Mouse (Mus musculus) lung, embryonic 14.5 days (tissue): ENCODE data around the gene Lrmda. TPM values are rescaled to one million over a fixed set of nuclear protein-coding genes. Genes with fewer than 3 reads are reported as not detected.

ENCODE experiments used
- ATAC-seq: fragments of 200-750 bp; cut with Nextera tagmentation; 2 replicates; pipeline ENCODE4 v1.8.0; 2017; ENCODE audit warnings: mild to moderate bottlenecking, moderate TSS enrichment, moderate library complexity; ENCODE audit not compliant: insufficient read depth
- DNase-seq: peaks from one replicate; pipeline ENCODE4 v3.0.0-alpha.2; 2015
- H3K27ac ChIP-seq: fragments of 300-500 bp; sonication (generic); 2 replicates; pipeline ENCODE4 v1.5.1; 2014; ENCODE audit warnings: low read depth, mild to moderate bottlenecking, moderate library complexity
- H3K27me3 ChIP-seq: fragments of 300-500 bp; sonication (generic); 2 replicates; pipeline ENCODE4 v1.6.1; 2014; ENCODE audit warnings: low read length, control low read depth; ENCODE audit not compliant: insufficient read depth
- H3K36me3 ChIP-seq: fragments of 300-500 bp; sonication (generic); 2 replicates; pipeline ENCODE4 v1.6.1; 2014; ENCODE audit warnings: control low read depth; ENCODE audit not compliant: insufficient read depth
- H3K4me1 ChIP-seq: fragments of 300-500 bp; sonication (generic); 2 replicates; pipeline ENCODE4 v1.6.1; 2014; ENCODE audit warnings: antibody characterized with exemption, control low read depth; ENCODE audit not compliant: insufficient read depth
- H3K4me2 ChIP-seq: fragments of 300-500 bp; sonication (generic); 2 replicates; pipeline ENCODE4 v1.6.1; 2014; ENCODE audit warnings: mild to moderate bottlenecking
- H3K4me3 ChIP-seq: fragments of 300-500 bp; sonication (generic); 2 replicates; pipeline ENCODE4 v1.5.1; 2014; ENCODE audit warnings: low read depth, low read length
- H3K9ac ChIP-seq: fragments of 300-500 bp; sonication (generic); 2 replicates; pipeline ENCODE4 v1.6.1; 2014
- H3K9me3 ChIP-seq: fragments of 300-500 bp; sonication (generic); 2 replicates; pipeline ENCODE4 v1.6.1; 2016; ENCODE audit warnings: low read depth, low read length, control low read depth
- CTCF ChIP-seq: IDR thresholded peaks from 2 replicates; pipeline ENCODE4 v1.5.1; 2016; ENCODE audit warnings: antibody characterized with exemption, low read depth
- WGBS: fragments of 180-500 bp; shearing (Covaris S2); extraction: QIAGEN DNeasy Blood & Tissue Kit; methylation state at CpG from one replicate; pipeline ENCODE4 v1.1.7; 2014; 5-methylcytosine and 5-hydroxymethylcytosine counted together
- polyA plus RNA-seq: library from polyadenylated mRNA; unstranded; fragments of >200 nt; fragmentation: Nextera tagmentation; extraction: Ambion mirVana; gene quantifications from 2 replicates; pipeline ENCODE4 v1.2.1, GENCODE M21; 2014

The Lrmda gene
- polyA plus RNA-seq, 1 experiment from 2014 or later, result 1.1 TPM

DNA sequence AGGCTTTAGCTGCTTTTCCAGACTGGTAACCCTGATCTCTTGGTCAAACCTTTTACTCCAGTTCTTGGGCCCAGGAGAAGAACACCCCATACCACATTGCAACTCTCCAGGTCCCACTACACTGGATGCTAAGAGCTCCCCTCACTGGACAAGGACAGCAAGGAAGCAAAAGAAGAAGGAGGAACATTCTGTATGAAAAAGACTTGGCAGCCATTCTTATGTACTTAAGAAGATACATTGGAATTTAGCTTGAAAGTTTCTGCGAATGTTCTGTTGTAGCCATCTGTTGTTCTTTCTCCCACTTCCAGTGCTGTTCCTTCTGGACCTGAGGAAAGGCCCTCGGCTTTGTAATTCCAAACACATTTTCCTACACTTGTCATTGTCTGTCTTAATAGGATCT, 160.2 kb downstream of the Lrmda start:
- no peaks in the 10 kb centered on the region for H3K36me3 ChIP-seq
- WGBS, result 53% methylated on average over 2 of the region's 2 CpGs
- H3K27me3 ChIP-seq, result no peaks in the 10 kb centered on the region
- no peaks in the 10 kb centered on the region for H3K4me1 ChIP-seq
- H3K4me3 ChIP-seq, result no peak overlapping the region
- DNase-seq (peak; percentile 30), ATAC-seq (no peak)
- 0 out of 2 replicates have a peak, but pooled peaks have one; percentile 10 for TF ChIP-seq CTCF
- H3K9ac ChIP-seq, result no peak overlapping the region
- H3K4me2 ChIP-seq, result no peak overlapping the region
- H3K27ac ChIP-seq, result no peak overlapping the region
- H3K9me3 ChIP-seq, result no peaks in the 10 kb centered on the region

DNA sequence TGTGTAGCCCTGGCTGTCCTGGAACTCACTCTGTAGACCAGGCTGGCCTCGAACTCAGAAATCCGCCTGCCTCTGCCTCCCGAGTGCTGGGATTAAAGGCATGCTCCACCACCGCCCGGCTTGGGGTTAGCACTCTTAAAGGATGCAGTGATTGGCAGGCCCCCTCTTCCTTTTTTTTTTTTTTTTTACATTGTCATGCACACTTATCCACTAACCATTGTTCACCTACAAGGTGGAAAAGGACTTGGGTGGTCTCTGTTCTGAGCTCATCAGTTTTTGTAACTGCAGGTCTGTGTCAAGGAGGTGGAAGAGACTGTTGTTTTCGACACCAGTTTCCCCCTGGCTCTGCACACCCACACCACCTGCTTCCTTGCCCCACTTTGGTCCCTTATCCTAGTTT, 162.0 kb downstream of the Lrmda start:
- ATAC-seq (no peak), DNase-seq (no peak)
- no peak overlapping the region for H3K27ac ChIP-seq
- 96% methylated on average over 6 of the region's 6 CpGs for WGBS
- H3K4me1 ChIP-seq, result no peaks in the 10 kb centered on the region
- no peaks in the 10 kb centered on the region for H3K27me3 ChIP-seq
- H3K4me2 ChIP-seq, result no peak overlapping the region
- no peaks in the 10 kb centered on the region for H3K9me3 ChIP-seq
- no peaks in the 10 kb centered on the region for H3K36me3 ChIP-seq
- H3K4me3 ChIP-seq, result no peak overlapping the region
- no peak overlapping the region for H3K9ac ChIP-seq
- no peak for TF ChIP-seq CTCF

DNA sequence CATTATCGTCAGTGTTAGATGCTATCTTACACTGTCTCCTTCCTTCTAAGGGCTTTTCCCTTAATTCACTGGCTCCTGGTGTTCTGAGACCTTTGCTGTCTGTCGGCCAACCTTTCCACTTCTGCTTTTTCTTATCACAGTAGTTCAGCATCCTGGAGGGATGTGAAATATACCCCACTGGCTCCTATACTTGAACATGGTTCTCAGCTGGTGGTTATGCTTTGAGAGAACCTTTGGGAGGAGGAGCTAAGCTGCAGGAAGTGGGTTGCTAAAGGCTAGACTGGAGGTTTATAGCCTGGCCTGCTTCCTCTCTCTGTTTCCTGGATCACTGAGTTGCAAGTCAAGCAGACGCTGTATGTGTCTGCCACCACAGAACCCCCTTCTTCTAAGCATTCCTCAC, 163.7 kb downstream of the Lrmda start:
- WGBS, result 49% methylated on average over 3 of the region's 3 CpGs
- TF ChIP-seq CTCF, result no peak
- no peaks in the 10 kb centered on the region for H3K9me3 ChIP-seq
- no peak overlapping the region for H3K9ac ChIP-seq
- H3K4me3 ChIP-seq, result no peak overlapping the region
- no peaks in the 10 kb centered on the region for H3K36me3 ChIP-seq
- no peak overlapping the region for H3K4me2 ChIP-seq
- DNase-seq (no peak), ATAC-seq (no peak)
- H3K27ac ChIP-seq, result no peak overlapping the region
- H3K4me1 ChIP-seq, result no peaks in the 10 kb centered on the region
- H3K27me3 ChIP-seq, result no peaks in the 10 kb centered on the region

DNA sequence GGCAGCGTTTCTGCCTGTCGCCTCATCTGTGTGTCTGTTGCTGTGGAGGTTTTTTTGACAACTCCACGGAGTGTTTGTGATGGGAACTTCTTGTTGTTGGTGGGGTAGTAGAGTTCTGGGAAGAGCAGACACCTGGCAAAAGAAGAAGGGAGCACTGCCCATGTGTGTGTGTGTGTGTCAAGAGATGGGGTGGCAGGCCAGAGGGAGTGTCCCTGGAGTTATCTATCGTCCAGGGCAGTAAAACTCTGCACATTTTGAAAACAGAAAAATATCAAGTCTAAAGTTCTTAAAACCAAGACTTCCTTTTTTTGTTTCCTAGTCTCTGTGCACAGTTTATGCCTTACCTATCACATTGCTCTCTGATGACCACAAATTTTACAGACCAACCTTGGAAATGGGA, 165.9 kb downstream of the Lrmda start:
- Histone ChIP-seq H3K27me3 (peaks cover 3% of the 10 kb centered on the region; the same call in 1 of the 2 replicates), H3K4me2 (no peak overlapping the region), H3K9me3 (no peaks in the 10 kb centered on the region), H3K36me3 (no peaks in the 10 kb centered on the region), H3K4me1 (no peaks in the 10 kb centered on the region), H3K4me3 (no peak overlapping the region), H3K9ac (no peak overlapping the region), H3K27ac (no peak overlapping the region)
- WGBS, result 63% methylated on average over 4 of the region's 4 CpGs
- TF ChIP-seq CTCF, result no peak
- ATAC-seq (no peak), DNase-seq (no peak)

DNA sequence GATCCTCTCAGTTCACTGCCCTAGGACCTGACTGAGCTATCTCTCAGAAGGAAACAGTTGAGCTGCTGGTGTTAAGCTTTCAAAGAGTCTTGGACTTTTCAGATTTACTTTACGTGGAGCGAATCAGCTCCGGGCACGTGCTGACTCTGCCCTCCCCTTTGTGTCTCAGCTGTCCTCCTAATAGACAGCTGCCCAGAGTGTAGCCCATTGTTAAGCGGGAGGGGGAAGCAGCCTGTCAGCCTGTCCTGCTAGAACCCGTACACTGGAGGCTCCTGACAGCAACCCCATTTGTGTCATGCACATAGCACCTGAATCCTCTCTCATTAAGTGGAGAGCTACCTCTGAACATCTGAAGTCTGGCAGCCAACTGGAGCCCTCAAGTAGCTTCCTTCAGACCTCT, 170.6 kb downstream of the Lrmda start:
- Histone ChIP-seq H3K4me3 (no peak overlapping the region), H3K36me3 (no peaks in the 10 kb centered on the region), H3K27ac (no peak overlapping the region), H3K9ac (no peak overlapping the region), H3K9me3 (no peaks in the 10 kb centered on the region), H3K4me1 (no peaks in the 10 kb centered on the region), H3K4me2 (no peak overlapping the region), H3K27me3 (peaks cover 9% of the 10 kb centered on the region)
- 49% methylated on average over 6 of the region's 6 CpGs for WGBS
- no peak for ATAC-seq
- DNase-seq, result no peak
- no peak for TF ChIP-seq CTCF

DNA sequence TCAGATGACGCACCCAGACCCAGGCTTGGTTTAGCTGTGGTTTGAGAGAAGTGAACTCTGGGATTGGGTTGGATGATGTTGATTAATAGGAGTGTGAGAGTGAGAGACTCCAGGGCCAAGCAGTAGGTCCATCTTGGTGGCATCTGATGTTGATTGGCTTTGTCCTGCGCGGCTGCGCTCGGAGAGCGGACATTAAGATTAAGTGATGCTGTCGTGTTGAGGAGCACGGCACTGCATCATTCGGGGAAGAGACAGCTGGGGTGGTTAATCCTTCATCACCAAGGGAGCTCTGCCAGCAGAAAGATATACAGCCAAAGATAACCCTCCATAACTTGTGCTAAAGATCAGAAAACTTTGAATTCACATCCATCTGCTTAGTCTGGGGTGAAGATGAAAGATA, 172.7 kb downstream of the Lrmda start:
- 31% methylated on average over 9 of the region's 9 CpGs for WGBS
- ATAC-seq, result no peak

DNA sequence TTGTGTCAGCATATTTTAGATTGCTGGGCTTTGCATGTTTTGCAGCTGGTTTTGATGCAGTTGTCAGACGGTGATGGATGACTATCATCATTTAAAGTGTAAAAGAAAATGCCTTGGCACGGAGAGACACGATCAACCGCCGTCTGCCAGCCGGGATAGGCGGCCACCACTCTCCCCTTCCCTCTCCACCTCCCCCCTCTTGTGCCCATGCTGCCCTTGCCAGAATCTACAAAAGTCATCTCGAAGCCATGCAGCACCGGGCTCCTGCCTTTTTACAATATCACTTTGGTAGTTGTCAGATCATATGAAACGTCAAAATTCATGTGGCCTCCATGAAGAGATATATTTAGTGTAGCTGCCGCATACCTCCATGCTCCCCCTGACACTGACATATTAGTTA, 178.5 kb downstream of the Lrmda start:
- ATAC-seq (no peak), DNase-seq (no peak)
- Histone ChIP-seq H3K9me3 (no peaks in the 10 kb centered on the region), H3K4me3 (no peak overlapping the region), H3K9ac (no peak overlapping the region), H3K27ac (no peak overlapping the region), H3K4me1 (peaks cover 4% of the 10 kb centered on the region; the same call in 1 of the 2 replicates), H3K4me2 (no peak overlapping the region), H3K36me3 (no peaks in the 10 kb centered on the region), H3K27me3 (peaks cover 15% of the 10 kb centered on the region; the same call in 1 of the 2 replicates)
- WGBS, result 26% methylated on average over 11 of the region's 11 CpGs
- TF ChIP-seq CTCF, result no peak

More for the DNA sequence above, 172.7 kb downstream of the Lrmda start:
- H3K27me3 ChIP-seq, result peaks cover 18% of the 10 kb centered on the region
- no peak overlapping the region for H3K27ac ChIP-seq
- no peak for TF ChIP-seq CTCF
- no peaks in the 10 kb centered on the region for H3K9me3 ChIP-seq
- H3K36me3 ChIP-seq, result no peaks in the 10 kb centered on the region
- H3K4me1 ChIP-seq, result no peaks in the 10 kb centered on the region
- no peak for DNase-seq
- H3K4me3 ChIP-seq, result no peak overlapping the region
- H3K4me2 ChIP-seq, result no peak overlapping the region
- H3K9ac ChIP-seq, result no peak overlapping the region
